Mouse (Mus musculus) kidney, adult 11 months (tissue): ENCODE measurements at regions not wholly inside any gene's neighbourhood (a gene's known extent, or its start where the extent isn't known, plus 50 kb on each side); places are given as distances from the start of the nearest gene placed in this dataset.
"Not testable (repeated sequence)": the region's sequence is repeated elsewhere in the genome, so short reads cannot be mapped to it uniquely, and the experiment has no call there.

Source experiments
- DNase-seq: peaks from one replicate; pipeline ENCODE4 v3.0.0; 2022

- DNase-seq: no peak
Measured at GRCm38 (mm10) chrX:92981141-92981540, 305.1 kb upstream of the Arx start.

- no peak for DNase-seq
Measured at GRCm38 (mm10) chrX:93002236-93002976, 283.8 kb upstream of the Arx start.

DNA sequence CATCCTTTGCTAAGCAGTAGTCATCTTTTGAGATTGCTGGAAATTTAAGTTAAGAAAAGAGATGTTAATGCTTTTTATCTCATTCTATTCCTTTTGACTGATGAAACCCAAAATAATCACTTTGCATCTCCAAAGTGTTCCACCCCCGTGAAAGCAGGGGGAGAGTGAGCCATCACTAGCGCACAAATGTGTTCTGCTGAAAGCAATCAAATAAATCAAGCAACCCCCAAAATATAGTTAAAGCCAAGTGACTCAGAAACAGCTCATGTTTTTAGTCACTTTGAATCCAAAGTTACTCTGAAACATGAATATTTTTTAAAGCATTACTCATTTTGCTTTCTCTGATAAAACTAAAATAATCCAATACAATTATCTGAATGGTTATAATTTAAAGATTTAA, 279.6 kb upstream of the Arx start:
- DNase-seq: no peak

- DNase-seq: no peak
Measured at GRCm38 (mm10) chrX:93011578-93011977, 274.7 kb upstream of the Arx start.

GRCm38 (mm10) chrX:93016391-93016790, 269.9 kb upstream of the Arx start:
- peak; percentile 18 for DNase-seq

DNA sequence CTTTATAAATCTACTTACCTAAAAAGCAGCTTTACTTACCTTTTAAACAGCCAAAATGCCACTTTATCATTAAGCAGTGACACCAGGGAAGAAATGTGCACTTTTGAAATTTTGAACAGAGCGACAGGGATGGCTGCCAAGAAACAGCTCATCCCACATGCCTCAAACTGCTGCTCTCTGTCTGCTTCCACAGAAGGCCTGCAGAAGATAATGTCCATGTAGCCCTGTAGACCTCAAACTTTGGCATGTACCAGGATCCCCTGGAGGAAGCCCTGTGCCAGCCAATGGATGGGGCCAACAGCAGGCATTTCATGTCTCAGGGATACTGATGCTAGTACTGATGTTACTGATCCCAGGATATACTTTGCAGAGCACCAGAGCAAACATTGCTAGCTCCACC, 245.1 kb upstream of the Arx start:
- no peak for DNase-seq

GRCm38 (mm10) chrX:93042736-93043135, 243.5 kb upstream of the Arx start:
- no peak for DNase-seq

DNA sequence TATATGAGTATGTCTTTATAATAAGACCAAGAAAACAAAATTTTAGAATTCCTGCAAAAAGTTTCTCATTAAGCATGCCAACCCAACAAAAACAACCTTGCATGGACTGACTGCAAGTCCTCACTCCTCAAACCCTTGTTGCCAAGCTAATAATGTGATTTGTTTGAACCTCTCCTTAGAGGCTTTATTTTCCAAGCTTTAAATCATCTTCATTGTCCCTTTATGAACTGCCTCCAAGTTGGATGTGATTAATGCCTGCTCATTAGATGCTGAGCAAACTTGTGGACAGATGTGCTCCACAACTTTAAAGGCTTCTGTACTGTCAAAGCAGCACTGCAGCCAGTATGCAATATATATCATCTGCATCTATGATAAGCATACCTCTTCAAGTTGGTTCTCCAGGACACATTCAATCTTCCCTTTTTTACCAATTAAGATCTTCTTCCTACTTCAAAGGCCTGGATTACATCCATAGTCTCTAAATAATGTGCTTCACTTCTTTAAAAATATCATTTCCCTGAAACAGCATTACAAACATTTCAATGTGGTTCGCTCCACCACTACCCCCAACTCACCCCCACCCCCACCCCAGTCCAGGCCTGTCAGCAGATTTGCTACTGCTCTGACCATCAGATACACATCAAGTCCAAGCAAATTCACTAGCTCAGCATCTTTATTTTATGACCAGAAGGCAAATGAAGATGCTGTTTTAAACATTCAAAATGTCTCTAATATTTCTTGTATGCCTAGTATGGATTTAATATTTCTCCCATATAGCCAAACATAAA, 237.1 kb upstream of the Arx start:
- no peak for DNase-seq

GRCm38 (mm10) chrX:93049755-93050143, 236.5 kb upstream of the Arx start:
- no peak for DNase-seq

DNA sequence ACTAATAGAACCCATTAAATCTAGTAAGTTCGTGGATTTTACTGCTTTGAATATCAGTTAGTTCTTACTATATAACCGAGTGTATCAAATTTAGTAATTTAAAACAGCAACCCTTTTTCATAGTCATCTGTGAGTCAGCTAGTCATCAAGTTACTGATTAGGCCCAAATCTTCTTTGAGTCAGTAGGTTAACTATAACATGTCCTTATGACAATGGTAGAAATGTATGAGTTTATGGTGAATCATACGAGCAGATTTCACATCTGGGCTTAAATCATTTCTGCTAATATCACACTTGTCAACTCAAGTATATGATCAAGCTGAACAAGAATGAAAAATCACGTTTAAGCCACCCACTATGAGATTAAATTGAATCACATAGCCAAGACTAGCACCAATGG, 226.7 kb upstream of the Arx start:
- no peak for DNase-seq

DNA sequence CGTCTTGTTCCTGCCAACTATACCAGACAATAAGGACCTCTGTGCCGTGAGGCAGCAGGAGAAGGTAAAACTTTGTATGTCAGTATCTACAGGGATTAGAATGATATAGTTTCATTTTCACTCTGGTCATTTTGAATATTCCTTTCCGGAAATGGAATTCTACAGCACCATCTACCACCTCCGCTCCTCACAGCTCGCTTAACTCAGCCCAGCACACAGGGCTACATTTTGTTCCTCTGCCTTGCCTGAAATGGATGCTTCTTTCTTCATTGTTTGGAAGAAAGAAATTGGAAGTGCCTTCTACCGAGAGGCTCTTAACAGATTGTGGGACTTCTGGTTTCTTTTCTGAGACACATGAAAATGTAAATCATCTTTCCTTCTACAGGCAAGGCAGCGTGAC, 217.4 kb upstream of the Arx start:
- DNase-seq: no peak

DNA sequence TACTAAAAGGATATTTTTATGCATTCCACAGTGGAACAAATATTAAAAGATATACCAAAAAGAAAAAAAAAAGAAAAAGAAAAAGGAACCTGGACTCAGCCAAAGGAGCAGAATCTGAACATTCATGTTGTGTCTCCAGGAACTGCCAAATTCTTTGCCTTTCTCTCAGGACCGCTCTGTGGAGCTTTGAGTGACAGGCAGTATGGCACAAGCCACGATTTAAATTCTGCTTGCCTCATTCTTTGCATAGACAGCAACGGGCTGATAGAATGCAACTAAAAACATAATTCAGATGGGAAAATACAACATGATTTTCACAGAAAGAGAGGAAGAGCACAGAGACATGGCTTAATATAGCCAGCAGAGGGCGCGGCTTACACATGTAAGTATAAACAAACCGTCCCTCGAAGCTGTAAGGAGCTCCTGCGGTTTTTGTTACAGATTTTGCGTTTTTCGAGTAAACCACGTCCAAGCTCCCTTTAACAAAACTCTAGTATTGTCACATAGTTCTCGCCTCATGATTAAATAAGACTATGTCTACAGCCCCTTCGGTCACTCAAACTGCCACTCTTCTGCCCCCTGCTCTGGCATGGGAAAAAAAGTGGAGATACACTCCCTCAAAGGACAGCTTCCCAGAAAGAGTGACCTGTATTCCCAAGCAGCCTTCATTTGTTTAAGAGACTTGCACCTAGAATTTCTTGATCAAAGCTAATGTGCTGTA, 216.5 kb upstream of the Arx start:
- peak; percentile 33 for DNase-seq

DNA sequence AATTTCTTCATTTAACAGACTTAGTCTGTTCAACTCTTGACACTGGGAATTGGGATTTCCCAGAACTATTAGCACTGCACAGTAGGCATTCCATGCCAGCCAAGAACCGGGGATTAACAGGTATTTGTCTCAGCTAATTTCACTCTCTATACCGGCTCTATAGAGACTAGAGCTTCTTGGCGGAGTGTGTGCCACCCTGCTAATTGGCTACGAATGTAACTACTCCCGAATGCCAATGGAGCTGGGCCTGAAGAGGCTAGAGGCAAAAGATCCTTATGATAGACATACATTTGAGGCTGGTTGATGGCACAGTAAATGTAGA, 216.0 kb upstream of the Arx start:
- no peak for DNase-seq

DNA sequence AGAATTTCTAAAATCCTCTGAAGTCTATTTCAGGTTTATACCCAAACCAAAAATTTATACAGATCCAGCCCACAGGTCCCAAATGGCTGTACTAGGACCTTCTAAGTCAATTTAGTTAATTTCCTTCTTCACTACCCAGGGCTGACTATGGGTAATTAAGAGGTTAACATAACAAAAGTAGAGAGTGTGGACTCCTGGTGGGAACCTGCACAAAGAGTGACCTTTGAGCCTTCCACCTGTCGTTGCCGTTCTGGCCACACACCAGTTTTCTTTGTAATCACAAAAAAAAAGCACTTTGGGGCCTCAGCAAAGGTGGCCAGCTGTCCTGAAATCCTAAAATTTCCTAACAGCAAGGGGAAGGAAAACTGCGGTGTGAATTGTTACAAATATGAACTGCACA, 197.3 kb upstream of the Arx start:
- no peak for DNase-seq

- DNase-seq: no peak
Measured at GRCm38 (mm10) chrX:93097551-93097950, 188.7 kb upstream of the Arx start.

DNA sequence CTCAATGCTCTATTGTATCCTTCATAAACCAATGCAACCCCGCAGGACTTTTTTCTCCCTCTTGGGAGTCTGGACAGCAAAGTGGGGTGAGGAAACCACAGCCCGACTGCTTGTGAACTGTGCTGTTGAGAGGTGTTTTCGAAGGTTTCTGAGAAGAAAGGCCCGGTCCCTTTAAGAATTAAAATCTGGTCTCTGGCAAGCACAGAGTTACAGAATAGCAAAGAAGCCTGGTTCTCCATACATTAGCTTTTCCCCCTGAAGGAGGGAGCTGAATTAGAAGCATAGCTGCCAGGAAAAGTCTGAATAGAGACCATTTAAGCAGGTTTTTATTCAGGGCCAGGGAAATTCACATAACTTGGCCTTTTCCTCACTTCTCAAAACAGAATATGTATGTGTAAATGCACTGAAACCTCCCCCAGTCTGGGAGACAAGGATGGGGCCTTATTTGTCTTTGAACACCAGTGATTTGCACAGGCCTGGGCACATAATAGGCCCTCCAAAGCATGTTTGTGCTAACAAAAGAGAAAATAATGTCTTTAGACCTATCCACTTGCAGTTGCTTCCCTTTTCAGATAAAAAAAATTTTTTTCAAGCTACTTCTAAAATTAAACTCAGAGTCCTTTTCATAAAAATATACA, 178.2 kb upstream of the Arx start:
- no peak for DNase-seq

- DNase-seq: not testable (repeated sequence)
Measured at GRCm38 (mm10) chrX:93154367-93154766, 131.9 kb upstream of the Arx start.

GRCm38 (mm10) chrX:93159105-93159504, 127.1 kb upstream of the Arx start:
- peak; percentile 3 for DNase-seq

DNA sequence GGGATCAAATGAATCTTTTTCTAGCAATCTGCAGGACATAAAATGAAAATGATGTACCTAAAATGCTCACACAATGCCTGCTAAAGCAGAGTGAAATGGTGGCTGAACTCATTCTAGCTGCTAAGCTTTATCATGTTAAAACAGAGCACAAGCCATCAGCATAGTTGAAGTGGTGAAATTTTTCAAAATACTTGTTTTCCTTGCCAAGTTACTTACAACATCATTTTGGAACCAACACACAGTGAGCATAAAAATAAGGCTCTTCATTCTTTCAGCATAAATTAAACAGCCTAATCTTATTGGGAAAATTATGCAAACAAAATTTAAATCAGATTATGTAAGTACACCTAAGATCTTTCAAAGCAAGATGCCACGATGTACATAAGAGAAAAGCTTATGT, 125.3 kb upstream of the Arx start:
- no peak for DNase-seq
